Mouse (Mus musculus): ENCODE results near the gene Slc48a1. TPM values are rescaled to one million over a fixed set of nuclear protein-coding genes. Genes with fewer than 3 reads are reported as not detected.
A peak's percentile ranks its signal among the peaks of the same experiment; 100 is the strongest.

Gene Slc48a1
- polyA plus RNA-seq, 1 experiment from 2014 or later: 65.4 TPM

- WGBS: 7% methylated on average over 24 of the region's 24 CpGs
- no peak overlapping the region for H3K9ac ChIP-seq (ENCODE audit: low read length)
- no peaks in the 10 kb centered on the region for H3K9me3 ChIP-seq (replicated peaks; ENCODE audit: control insufficient read depth, low read length)
- peaks cover 4% of the 10 kb centered on the region; the same call in 1 of the 2 replicates for H3K4me1 ChIP-seq (ENCODE audit: control insufficient read depth, insufficient read depth, low read length)
- no peak overlapping the region for H3K4me3 ChIP-seq (ENCODE audit: low read depth, low read length)
- DNase-seq (ENCODE audit: low spot score) (no peak), ATAC-seq (no peak)
- H3K27me3 ChIP-seq (replicated peaks; ENCODE audit: control insufficient read depth, insufficient read depth, low read length): no peaks in the 10 kb centered on the region
- H3K4me2 ChIP-seq (ENCODE audit: low read length): no peak overlapping the region
- H3K27ac ChIP-seq (ENCODE audit: low read depth, low read length): no peak overlapping the region
- no peaks in the 10 kb centered on the region for H3K36me3 ChIP-seq (ENCODE audit: control insufficient read depth, insufficient read depth, low read length)
Measured at GRCm38 (mm10) chr15:97781961-97782748, 3.8 kb downstream of the Slc48a1 start.

DNA sequence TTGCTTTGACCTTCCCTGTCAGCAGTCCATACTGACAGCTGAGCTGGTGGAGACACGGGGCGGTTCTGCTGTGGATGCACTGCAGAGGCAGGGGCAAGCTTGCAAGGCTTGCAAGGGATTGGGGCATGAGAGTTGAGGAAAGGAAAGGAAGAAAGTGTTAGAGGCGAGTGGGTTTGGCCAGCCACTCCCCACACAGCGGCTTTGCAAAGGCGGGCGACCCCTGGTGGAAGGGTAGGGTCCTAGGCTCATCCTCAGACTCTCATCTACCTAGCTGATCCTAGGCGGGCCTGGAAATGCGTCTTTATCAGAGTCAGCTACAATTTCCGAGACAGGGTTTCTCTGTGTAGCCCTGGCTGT is 4.4 kb downstream of the Slc48a1 start:
- DNase-seq (ENCODE audit: low spot score) (peak; percentile 65), ATAC-seq (no peak)
- Histone ChIP-seq H3K4me1 (ENCODE audit: control insufficient read depth, insufficient read depth, low read length) (peaks cover 4% of the 10 kb centered on the region; the same call in 1 of the 2 replicates), H3K9me3 (replicated peaks; ENCODE audit: control insufficient read depth, low read length) (no peaks in the 10 kb centered on the region), H3K9ac (ENCODE audit: low read length) (no peak overlapping the region), H3K27me3 (replicated peaks; ENCODE audit: control insufficient read depth, insufficient read depth, low read length) (no peaks in the 10 kb centered on the region), H3K4me3 (ENCODE audit: low read depth, low read length) (no peak overlapping the region), H3K36me3 (ENCODE audit: control insufficient read depth, insufficient read depth, low read length) (no peaks in the 10 kb centered on the region), H3K4me2 (ENCODE audit: low read length) (no peak overlapping the region), H3K27ac (ENCODE audit: low read depth, low read length) (no peak overlapping the region)
- WGBS: 6% methylated on average over 9 of the region's 9 CpGs

DNA sequence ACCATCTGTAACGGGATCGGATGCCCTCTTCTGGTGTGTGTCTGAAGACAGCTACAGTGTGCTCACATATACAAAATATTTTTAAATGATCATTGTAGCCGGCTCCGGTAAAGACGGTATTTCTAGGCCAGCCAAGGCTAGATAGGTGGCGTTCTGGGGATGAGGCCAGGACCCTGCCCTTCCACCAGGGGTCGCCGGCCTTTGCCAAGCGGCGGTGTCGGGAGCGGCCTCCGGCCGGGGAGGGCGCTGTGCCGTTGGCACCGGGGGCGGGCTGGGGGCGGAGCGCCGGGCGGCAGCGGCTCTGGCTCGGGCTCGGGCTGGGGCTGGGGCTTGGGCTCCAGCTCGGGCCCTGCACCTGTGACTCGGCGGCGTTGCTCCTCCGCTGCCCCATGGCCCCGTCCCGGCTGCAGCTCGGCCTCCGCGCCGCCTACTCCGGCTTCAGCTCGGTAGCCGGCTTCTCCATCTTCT is 5.8 kb downstream of the Slc48a1 start:
- Histone ChIP-seq H3K36me3 (ENCODE audit: control insufficient read depth, insufficient read depth, low read length) (no peaks in the 10 kb centered on the region), H3K9ac (ENCODE audit: low read length) (peak overlapping the region; percentile 89), H3K4me3 (ENCODE audit: low read depth, low read length) (peak overlapping the region; percentile 71), H3K27me3 (replicated peaks; ENCODE audit: control insufficient read depth, insufficient read depth, low read length) (no peaks in the 10 kb centered on the region), H3K4me1 (ENCODE audit: control insufficient read depth, insufficient read depth, low read length) (peaks cover 7% of the 10 kb centered on the region; the same call in 1 of the 2 replicates), H3K9me3 (replicated peaks; ENCODE audit: control insufficient read depth, low read length) (no peaks in the 10 kb centered on the region), H3K27ac (ENCODE audit: low read depth, low read length) (0 out of 2 replicates have a peak overlapping the region, but pooled peaks have one; percentile 27), H3K4me2 (ENCODE audit: low read length) (peak overlapping the region; percentile 75)
- ATAC-seq (peak; percentile 88), DNase-seq (ENCODE audit: low spot score) (peak; percentile 83)
- WGBS: 3% methylated on average over 34 of the region's 39 CpGs

GRCm38 (mm10) chr15:97784561-97785161 is 6.3 kb downstream of the Slc48a1 start:
- no peaks in the 10 kb centered on the region for H3K27me3 ChIP-seq (replicated peaks; ENCODE audit: control insufficient read depth, insufficient read depth, low read length)
- DNase-seq (ENCODE audit: low spot score): no peak
- ATAC-seq: peak; percentile 64

DNA sequence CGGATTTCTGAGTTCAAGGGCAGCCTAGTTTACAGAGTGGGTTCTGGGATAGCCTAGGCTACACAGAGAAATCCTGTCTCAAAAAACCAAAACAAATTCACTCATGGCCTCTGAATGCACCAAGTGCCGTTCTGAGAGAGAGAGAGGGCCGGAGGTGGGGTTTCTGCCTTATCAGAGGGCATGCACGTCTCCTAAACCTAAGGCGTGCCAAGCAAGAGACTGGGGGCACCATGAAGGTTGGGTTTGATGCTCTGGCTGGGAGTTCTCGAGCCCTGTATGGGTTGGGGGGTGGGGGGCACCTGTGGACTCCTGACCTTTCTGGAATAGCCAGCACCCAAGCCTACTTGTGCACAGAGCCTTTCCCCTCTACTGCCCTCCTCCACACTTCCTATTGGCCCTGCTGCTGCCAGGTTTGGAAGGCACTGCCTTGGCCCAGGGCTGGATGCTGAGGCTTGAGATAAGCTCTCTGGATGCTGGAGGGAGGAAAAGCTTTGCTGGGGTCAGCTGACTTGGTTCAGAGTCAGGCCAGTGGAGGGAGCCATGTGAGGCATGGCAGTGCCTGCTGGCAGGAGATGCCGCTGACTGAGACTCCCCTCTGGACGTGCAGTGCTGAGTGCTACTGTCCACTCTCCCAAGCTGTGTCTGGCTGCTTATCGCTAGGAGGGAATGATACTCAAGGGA is 7.6 kb downstream of the Slc48a1 start:
- Histone ChIP-seq H3K9ac (ENCODE audit: low read length) (no peak overlapping the region), H3K4me2 (ENCODE audit: low read length) (no peak overlapping the region), H3K36me3 (ENCODE audit: control insufficient read depth, insufficient read depth, low read length) (no peaks in the 10 kb centered on the region), H3K4me1 (ENCODE audit: control insufficient read depth, insufficient read depth, low read length) (peaks cover 7% of the 10 kb centered on the region; the same call in 1 of the 2 replicates), H3K9me3 (replicated peaks; ENCODE audit: control insufficient read depth, low read length) (no peaks in the 10 kb centered on the region), H3K27me3 (replicated peaks; ENCODE audit: control insufficient read depth, insufficient read depth, low read length) (no peaks in the 10 kb centered on the region), H3K4me3 (ENCODE audit: low read depth, low read length) (no peak overlapping the region), H3K27ac (ENCODE audit: low read depth, low read length) (no peak overlapping the region)
- ATAC-seq (no peak), DNase-seq (ENCODE audit: low spot score) (no peak)
- 85% methylated on average over 9 of the region's 9 CpGs for WGBS

More at GRCm38 (mm10) chr15:97784561-97785161, 6.3 kb downstream of the Slc48a1 start:
- Histone ChIP-seq H3K9ac (ENCODE audit: low read length) (peak overlapping the region; percentile 89), H3K4me2 (ENCODE audit: low read length) (peak overlapping the region; percentile 75), H3K9me3 (replicated peaks; ENCODE audit: control insufficient read depth, low read length) (no peaks in the 10 kb centered on the region), H3K4me3 (ENCODE audit: low read depth, low read length) (peak overlapping the region; percentile 71), H3K36me3 (ENCODE audit: control insufficient read depth, insufficient read depth, low read length) (no peaks in the 10 kb centered on the region), H3K27ac (ENCODE audit: low read depth, low read length) (0 out of 2 replicates have a peak overlapping the region, but pooled peaks have one; percentile 27), H3K4me1 (ENCODE audit: control insufficient read depth, insufficient read depth, low read length) (peaks cover 7% of the 10 kb centered on the region; the same call in 1 of the 2 replicates)
- 6% methylated on average over 31 of the region's 45 CpGs for WGBS

- H3K27me3 ChIP-seq (replicated peaks; ENCODE audit: control insufficient read depth, insufficient read depth, low read length): no peaks in the 10 kb centered on the region
- H3K4me1 ChIP-seq (ENCODE audit: control insufficient read depth, insufficient read depth, low read length): peaks cover 7% of the 10 kb centered on the region; the same call in 1 of the 2 replicates
- no peak overlapping the region for H3K4me3 ChIP-seq (ENCODE audit: low read depth, low read length)
- DNase-seq (ENCODE audit: low spot score) (no peak), ATAC-seq (no peak)
- no peak overlapping the region for H3K9ac ChIP-seq (ENCODE audit: low read length)
- WGBS: 80% methylated on average over 10 of the region's 10 CpGs
- H3K27ac ChIP-seq (ENCODE audit: low read depth, low read length): no peak overlapping the region
- H3K4me2 ChIP-seq (ENCODE audit: low read length): no peak overlapping the region
- no peaks in the 10 kb centered on the region for H3K36me3 ChIP-seq (ENCODE audit: control insufficient read depth, insufficient read depth, low read length)
- H3K9me3 ChIP-seq (replicated peaks; ENCODE audit: control insufficient read depth, low read length): no peaks in the 10 kb centered on the region
Measured at GRCm38 (mm10) chr15:97786412-97787112, 8.2 kb downstream of the Slc48a1 start.

DNA sequence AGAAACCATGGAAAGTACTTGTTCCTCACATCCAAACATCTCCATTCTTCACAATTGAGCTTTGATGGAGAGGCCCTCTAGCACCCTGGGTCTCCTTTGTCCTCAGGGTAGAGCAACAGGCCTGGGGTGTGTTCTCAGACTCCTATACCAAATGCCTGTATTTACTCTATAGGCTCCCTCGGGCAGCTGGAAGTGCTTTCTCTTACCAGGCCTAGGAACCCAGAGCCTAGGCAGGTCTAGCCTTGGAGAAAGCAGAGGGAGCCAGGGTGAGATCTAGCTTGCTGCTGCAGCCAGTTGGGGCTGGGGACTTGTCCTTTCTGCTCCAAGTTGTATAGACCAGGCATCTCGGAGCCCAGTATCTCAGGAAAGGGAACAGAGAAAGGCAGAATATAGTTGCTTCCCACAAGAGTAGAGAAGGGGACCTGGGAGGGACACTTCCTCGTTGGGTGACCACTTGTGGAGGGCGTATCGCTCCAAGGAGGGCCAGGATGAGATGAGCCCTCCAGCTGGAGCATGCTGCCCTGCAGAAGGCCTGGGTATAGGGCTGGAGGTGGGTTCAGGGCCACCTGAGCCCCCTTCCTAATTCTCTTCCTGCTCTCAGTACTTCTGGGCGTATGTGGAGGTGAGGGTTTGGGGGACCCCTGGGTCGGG is 9.0 kb downstream of the Slc48a1 start:
- Histone ChIP-seq H3K4me1 (ENCODE audit: control insufficient read depth, insufficient read depth, low read length) (peaks cover 4% of the 10 kb centered on the region; the same call in 1 of the 2 replicates), H3K27me3 (replicated peaks; ENCODE audit: control insufficient read depth, insufficient read depth, low read length) (no peaks in the 10 kb centered on the region), H3K4me2 (ENCODE audit: low read length) (no peak overlapping the region), H3K36me3 (ENCODE audit: control insufficient read depth, insufficient read depth, low read length) (no peaks in the 10 kb centered on the region), H3K27ac (ENCODE audit: low read depth, low read length) (no peak overlapping the region), H3K9ac (ENCODE audit: low read length) (no peak overlapping the region), H3K4me3 (ENCODE audit: low read depth, low read length) (no peak overlapping the region), H3K9me3 (replicated peaks; ENCODE audit: control insufficient read depth, low read length) (no peaks in the 10 kb centered on the region)
- ATAC-seq: no peak
- 83% methylated on average over 7 of the region's 7 CpGs for WGBS
- DNase-seq (ENCODE audit: low spot score): no peak
